Mouse (Mus musculus): ENCODE data around the gene Edem2. TPM values are rescaled to one million over a fixed set of nuclear protein-coding genes. Genes with fewer than 3 reads are reported as not detected.

Edem2 gene
- polyA plus RNA-seq (2015; fragmentation: Nextera tagmentation; extraction: Ambion mirVana): 35.1 and 38.6 TPM in 2 replicates

DNA sequence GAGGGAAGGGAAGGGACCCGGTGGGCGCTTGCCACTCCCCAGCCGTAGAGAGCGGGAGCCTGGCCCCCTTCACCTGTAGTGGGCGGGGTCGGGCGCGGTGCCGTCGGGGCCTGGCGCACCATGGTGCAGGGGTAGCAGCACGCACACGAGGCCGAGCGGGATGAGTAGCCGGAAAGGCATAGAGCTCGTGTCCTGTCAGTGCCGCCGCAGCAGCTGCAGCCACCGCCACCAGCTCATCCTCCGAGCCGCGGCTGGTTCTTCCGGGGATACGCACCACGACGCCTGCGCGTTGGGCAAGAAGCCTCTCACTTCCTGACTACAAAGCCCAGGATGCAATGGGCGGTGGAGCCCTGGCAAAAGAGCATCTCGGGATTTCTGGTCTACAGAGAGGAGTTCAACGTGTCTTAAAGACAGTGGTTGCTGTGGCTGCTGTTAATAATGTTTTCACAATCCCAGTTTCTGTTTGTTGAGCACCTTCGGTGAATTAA is at the start of gene Edem2:
Gene Edem2 (minus strand): TSS at position 318 of the 488 bp plus-strand sequence.
- H3K4me1 ChIP-seq: peaks cover 15% of the 10 kb centered on the region
- WGBS: under 1% methylated on average over 33 of the region's 33 CpGs
- peak; percentile 97 for ATAC-seq

GRCm38 (mm10) chr2:155779066-155779465 is 49.8 kb upstream of the Edem2 start:
- Histone ChIP-seq H3K9me3 (replicated peaks) (no peaks in the 10 kb centered on the region), H3K4me2 (no peak overlapping the region), H3K9ac (no peak overlapping the region), H3K27ac (no peak overlapping the region), H3K4me1 (peaks cover 28% of the 10 kb centered on the region), H3K27me3 (peaks cover 33% of the 10 kb centered on the region), H3K4me3 (no peak overlapping the region), H3K36me3 (ENCODE audit: poor library complexity, severe bottlenecking) (no peaks in the 10 kb centered on the region)
- WGBS: 59% methylated on average over 7 of the region's 7 CpGs
- no peak for ATAC-seq

More for the DNA sequence above, at the start of gene Edem2:
- Histone ChIP-seq H3K4me3 (peak within 1 kb of the TSS; percentile 93), H3K9me3 (replicated peaks) (no peaks in the 10 kb centered on the region), H3K9ac (peak within 1 kb of the TSS; percentile 86), H3K27ac (peak within 1 kb of the TSS; percentile 61), H3K36me3 (ENCODE audit: poor library complexity, severe bottlenecking) (peaks cover 11% of the 10 kb centered on the region; the same call in 1 of the 2 replicates), H3K4me2 (peak within 1 kb of the TSS; percentile 96), H3K27me3 (no peaks in the 10 kb centered on the region)

- H3K4me2 ChIP-seq: no peak overlapping the region
- peaks cover 44% of the 10 kb centered on the region for H3K27me3 ChIP-seq
Measured at GRCm38 (mm10) chr2:155778004-155778403, 48.7 kb upstream of the Edem2 start.

GRCm38 (mm10) chr2:155777688-155777985 is 48.4 kb upstream of the Edem2 start:
- H3K27me3 ChIP-seq: peaks cover 47% of the 10 kb centered on the region
- H3K27ac ChIP-seq: no peak overlapping the region; the same call in 1 of the 2 replicates
- H3K9ac ChIP-seq: no peak overlapping the region
- H3K9me3 ChIP-seq (replicated peaks): no peaks in the 10 kb centered on the region
- H3K4me1 ChIP-seq: peaks cover 28% of the 10 kb centered on the region
- H3K4me3 ChIP-seq: no peak overlapping the region
- no peaks in the 10 kb centered on the region for H3K36me3 ChIP-seq (ENCODE audit: poor library complexity, severe bottlenecking)
- WGBS: 81% methylated on average over 4 of the region's 4 CpGs
- ATAC-seq: no peak
- H3K4me2 ChIP-seq: no peak overlapping the region

More at GRCm38 (mm10) chr2:155778004-155778403, 48.7 kb upstream of the Edem2 start:
- no peak for ATAC-seq
- H3K4me1 ChIP-seq: peaks cover 28% of the 10 kb centered on the region
- H3K9ac ChIP-seq: no peak overlapping the region
- no peaks in the 10 kb centered on the region for H3K36me3 ChIP-seq (ENCODE audit: poor library complexity, severe bottlenecking)
- H3K4me3 ChIP-seq: no peak overlapping the region
- WGBS: 51% methylated on average over 6 of the region's 6 CpGs
- no peak overlapping the region; the same call in 1 of the 2 replicates for H3K27ac ChIP-seq
- H3K9me3 ChIP-seq (replicated peaks): no peaks in the 10 kb centered on the region

DNA sequence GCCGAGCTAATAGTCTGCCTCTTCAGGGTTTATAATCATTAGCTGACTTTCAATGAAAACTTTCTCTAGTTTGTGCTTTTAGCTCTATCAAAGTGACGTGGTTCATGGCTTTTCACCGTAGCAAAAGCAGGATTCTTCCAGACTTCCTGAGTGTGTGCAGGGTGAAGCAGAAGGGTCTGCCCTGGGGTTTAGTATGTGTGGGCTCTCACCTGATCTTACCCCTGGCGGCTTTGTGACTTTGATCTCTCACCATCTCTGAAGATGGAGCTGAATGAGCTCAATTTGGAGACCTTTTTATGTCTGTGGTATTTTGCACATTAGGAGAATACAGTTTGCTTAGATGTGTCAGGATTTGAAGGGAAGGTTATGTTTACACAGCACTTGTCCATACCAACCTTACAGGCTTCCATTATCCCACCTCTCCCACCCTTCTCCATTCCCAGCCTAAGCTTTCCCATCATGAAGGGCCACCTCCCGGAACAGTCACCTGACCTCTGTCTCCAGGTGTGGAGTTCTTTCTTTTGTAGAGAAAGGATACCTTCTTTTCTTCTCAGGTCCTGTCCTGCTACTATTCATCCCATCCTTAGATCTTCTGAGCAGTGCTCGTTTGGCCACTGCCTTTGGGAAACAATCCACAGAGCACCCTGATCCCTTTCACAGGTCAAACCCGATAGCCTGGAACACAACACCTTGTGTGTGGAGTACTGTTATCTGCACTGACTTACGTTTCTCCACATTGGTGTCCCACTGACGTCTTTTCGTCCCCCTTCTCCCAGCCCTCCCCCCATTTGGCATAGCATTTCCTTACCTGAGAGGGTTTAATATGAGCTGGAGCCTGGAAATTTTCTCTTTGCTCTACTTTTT is 47.8 kb upstream of the Edem2 start:
- Histone ChIP-seq H3K9me3 (replicated peaks) (no peaks in the 10 kb centered on the region), H3K4me2 (peak overlapping the region; percentile 81), H3K27me3 (peaks cover 47% of the 10 kb centered on the region), H3K4me1 (peaks cover 28% of the 10 kb centered on the region), H3K36me3 (ENCODE audit: poor library complexity, severe bottlenecking) (no peaks in the 10 kb centered on the region), H3K4me3 (peak overlapping the region; percentile 71; the same call in 1 of the 2 replicates), H3K27ac (no peak overlapping the region; the same call in 1 of the 2 replicates), H3K9ac (no peak overlapping the region)
- no peak for ATAC-seq
- WGBS: 72% methylated on average over 10 of the region's 10 CpGs

- under 1% methylated on average over 43 of the region's 44 CpGs for WGBS
- peak; percentile 78 for ATAC-seq
- Histone ChIP-seq H3K27me3 (peaks cover 47% of the 10 kb centered on the region), H3K4me3 (peak overlapping the region; percentile 71), H3K9me3 (replicated peaks) (no peaks in the 10 kb centered on the region), H3K36me3 (ENCODE audit: poor library complexity, severe bottlenecking) (no peaks in the 10 kb centered on the region), H3K4me2 (peak overlapping the region; percentile 81), H3K4me1 (peaks cover 28% of the 10 kb centered on the region), H3K9ac (peak overlapping the region; percentile 91), H3K27ac (peak overlapping the region; percentile 61)
Measured at GRCm38 (mm10) chr2:155775685-155776263, 46.5 kb upstream of the Edem2 start.

DNA sequence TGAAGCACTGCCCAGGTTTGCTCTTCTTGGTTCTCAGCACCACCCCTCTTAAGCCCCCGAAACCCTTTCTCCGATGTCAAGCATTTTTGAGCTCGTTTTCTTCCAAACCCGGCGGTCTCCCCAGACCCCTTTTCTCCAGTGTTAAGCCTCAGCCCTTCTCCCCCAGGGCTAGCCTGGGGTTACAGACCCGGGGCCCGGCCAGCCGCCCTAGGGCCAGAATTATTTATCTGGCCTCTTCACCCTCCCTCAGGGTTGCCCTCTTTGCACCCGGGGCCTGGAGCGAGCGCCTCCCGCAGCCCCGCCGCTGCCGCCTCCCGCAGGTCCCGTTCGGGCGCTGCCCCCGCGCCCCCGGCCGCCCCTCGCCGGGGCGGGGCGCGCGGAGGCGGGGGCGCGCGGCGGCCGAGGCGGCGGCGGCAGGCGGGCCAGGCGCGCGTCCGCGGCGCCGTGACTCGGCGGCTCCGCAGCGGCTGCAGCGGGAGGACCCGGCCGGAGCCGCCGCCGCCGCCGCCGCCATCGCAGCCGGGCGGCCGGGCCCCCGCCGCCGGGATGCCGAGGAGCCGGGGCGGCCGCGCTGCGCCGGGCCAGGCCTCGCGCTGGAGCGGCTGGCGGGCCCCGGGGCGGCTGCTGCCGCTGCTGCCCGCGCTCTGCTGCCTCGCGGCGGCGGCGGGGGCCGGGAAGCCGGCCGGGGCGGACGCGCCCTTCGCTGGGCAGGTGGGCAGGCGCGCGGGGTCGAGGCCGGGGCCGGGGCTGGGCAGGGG is 45.8 kb upstream of the Edem2 start, which contains the start of gene Mmp24:
Gene Mmp24 (plus strand): TSS at position 416 of the 758 bp plus-strand sequence.
- H3K4me3 ChIP-seq: peak within 1 kb of the TSS; percentile 71
- H3K27ac ChIP-seq: peak within 1 kb of the TSS; percentile 61
- peak within 1 kb of the TSS; percentile 91 for H3K9ac ChIP-seq
- 2% methylated on average over 75 of the region's 100 CpGs for WGBS
- peak within 1 kb of the TSS; percentile 81 for H3K4me2 ChIP-seq
- H3K4me1 ChIP-seq: peaks cover 28% of the 10 kb centered on the region
- no peaks in the 10 kb centered on the region for H3K9me3 ChIP-seq (replicated peaks)
- H3K27me3 ChIP-seq: peaks cover 47% of the 10 kb centered on the region
- no peaks in the 10 kb centered on the region for H3K36me3 ChIP-seq (ENCODE audit: poor library complexity, severe bottlenecking)
- ATAC-seq: no peak

DNA sequence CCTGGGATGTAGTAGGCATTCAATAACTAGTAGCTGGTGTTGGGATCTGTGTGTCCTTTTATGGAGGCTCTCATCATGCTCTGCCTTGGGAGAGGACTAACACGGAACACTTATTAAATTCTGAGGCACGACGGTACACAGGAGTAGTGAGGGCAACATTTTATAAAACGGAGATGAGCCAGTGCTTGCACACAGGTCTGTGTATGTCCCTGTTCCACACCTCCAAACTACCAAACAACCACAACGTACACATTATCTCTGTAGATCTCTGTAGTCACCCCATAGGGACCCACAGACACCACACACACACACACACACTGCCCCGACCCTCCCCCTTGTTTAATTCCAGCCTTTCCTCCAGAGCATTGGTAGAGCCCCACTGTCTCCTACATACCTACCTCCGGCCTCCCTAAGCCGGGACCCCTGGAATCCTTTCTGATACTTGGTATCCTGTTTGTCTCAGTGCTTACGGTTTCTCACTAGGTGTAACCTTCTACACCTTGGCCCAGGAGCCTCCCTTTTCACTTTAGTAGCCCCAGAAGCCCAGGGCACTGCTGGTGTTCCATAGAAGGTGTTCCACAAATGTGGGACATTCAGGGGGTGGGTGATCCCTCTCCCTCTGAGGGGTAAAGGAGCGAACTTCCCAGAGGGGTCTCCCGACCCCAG is 45.1 kb upstream of the Edem2 start:
- WGBS: 63% methylated on average over 11 of the region's 11 CpGs
- no peaks in the 10 kb centered on the region for H3K9me3 ChIP-seq (replicated peaks)
- peak overlapping the region; percentile 81 for H3K4me2 ChIP-seq
- H3K27ac ChIP-seq: no peak overlapping the region
- H3K36me3 ChIP-seq (ENCODE audit: poor library complexity, severe bottlenecking): no peaks in the 10 kb centered on the region
- no peak for ATAC-seq
- H3K4me1 ChIP-seq: peaks cover 25% of the 10 kb centered on the region
- H3K9ac ChIP-seq: peak overlapping the region; percentile 91; the same call in 1 of the 2 replicates
- peak overlapping the region; percentile 71 for H3K4me3 ChIP-seq
- H3K27me3 ChIP-seq: peaks cover 47% of the 10 kb centered on the region

DNA sequence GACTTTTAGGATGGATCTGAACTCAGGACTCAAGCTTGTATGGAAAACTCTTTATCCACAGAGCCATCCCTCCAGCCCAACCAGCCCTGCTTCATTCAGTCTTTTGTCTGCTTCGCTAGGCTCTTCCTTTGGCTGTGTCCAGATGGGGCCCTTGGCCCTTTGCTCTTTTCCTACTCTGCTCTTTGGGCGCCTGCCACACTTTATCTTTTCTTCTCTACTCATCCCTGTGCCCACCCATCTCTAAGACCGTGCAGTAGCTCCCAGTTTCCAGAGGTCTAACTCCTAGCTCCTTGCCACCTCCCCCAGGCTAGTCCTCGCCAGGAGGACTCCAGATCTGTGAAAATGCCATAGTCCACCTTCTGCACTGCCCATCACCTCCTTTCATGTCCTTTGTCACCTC is 44.4 kb upstream of the Edem2 start:
- H3K4me3 ChIP-seq: no peak overlapping the region
- H3K27me3 ChIP-seq: peaks cover 50% of the 10 kb centered on the region
- H3K9me3 ChIP-seq (replicated peaks): no peaks in the 10 kb centered on the region
- no peak overlapping the region for H3K4me2 ChIP-seq
- no peak for ATAC-seq
- no peak overlapping the region for H3K27ac ChIP-seq
- H3K4me1 ChIP-seq: peaks cover 20% of the 10 kb centered on the region
- H3K9ac ChIP-seq: no peak overlapping the region
- H3K36me3 ChIP-seq (ENCODE audit: poor library complexity, severe bottlenecking): no peaks in the 10 kb centered on the region
- 63% methylated on average over 4 of the region's 4 CpGs for WGBS

DNA sequence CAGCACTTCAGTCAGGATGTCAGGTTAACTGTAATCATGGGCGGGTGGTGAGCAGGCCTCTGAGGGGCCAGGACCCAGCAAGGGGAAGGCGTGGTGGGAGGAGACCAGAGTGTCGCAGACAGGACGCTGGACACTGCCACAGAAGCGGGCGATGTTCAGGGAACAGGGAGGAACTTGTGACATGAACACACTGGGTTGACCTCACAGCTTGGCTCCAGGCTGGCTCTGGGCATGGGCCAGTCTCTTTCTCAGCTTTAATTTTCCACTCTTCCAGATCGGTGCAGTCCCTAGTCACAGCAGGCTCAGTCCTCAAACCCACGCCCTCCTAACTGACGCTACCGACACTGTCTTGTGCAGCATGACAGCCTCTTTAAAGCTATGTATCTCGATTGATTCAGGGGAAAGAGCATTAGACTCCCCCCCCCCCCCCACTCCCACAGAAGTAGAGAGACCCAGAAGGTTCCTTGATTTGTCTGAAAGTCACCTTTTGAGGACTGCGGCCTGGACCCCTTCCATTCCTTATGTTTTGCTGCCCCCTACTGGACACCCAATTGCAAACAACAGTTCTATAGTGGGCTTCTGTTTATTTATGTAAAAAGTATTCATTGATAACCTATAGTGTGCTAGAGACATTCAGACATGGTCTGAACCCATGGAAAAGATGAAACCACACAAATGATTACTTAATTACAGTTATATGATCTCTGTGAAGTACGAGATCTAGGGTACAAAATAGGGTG is 35.6 kb upstream of the Edem2 start:
- Histone ChIP-seq H3K27ac (no peak overlapping the region), H3K4me2 (no peak overlapping the region), H3K27me3 (0 out of 2 replicates have a peak, but pooled peaks cover 3% of the 10 kb centered on the region), H3K4me3 (no peak overlapping the region), H3K4me1 (no peaks in the 10 kb centered on the region), H3K9ac (0 out of 2 replicates have a peak overlapping the region, but pooled peaks have one; percentile 12), H3K36me3 (ENCODE audit: poor library complexity, severe bottlenecking) (no peaks in the 10 kb centered on the region), H3K9me3 (replicated peaks) (no peaks in the 10 kb centered on the region)
- peak; percentile 73; the same call in 1 of the 2 replicates for ATAC-seq
- WGBS: 53% methylated on average over 13 of the region's 13 CpGs

Measured in forebrain, embryonic 13.5 days (tissue).